34 mouse cellular contexts compared by ENCODE assay signal in the genomic region with DNA sequence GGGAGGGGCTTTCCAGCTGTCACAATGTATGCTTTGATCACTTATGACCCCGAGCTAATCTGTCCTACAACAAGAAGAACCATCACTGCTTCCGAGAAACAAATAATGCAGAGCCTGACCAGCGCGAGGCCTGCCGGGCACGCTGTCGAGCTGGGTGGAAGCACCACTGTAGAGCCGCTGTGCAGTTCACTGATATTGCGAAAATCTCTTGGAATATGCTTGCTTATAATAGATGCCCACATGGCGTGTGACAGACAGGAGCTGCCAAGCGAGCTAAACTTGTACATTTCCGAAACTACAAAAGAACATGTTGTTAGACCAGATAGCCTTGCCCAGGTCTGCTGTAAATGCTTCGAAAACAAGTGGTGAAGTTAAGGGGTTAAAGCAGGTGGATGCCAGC.
A peak's percentile ranks its signal among the peaks of the same experiment; 100 is the strongest.
DNase-seq lines count a peak whose midpoint lies in the region; ATAC-seq lines count a peak whose summit lies in the region.
"Had no signal": no experiment of that assay in that cellular context is flagged by ENCODE, and none has a peak within 500 bp of the region (broad histone marks: within the 10 kb centered on the region; RNA-seq: fewer than 3 reads in every experiment).

No protein-coding gene starts in this region.

- no peak overlapping the region for H3K4me2 ChIP-seq in embryonic facial prominence, embryonic 14.5 days (ENCODE audit: low read depth, low read length)
- H3K4me2 ChIP-seq in stomach, embryonic 15.5 days, result no peak overlapping the region
- H3K4me2 ChIP-seq: embryonic facial prominence, embryonic 15.5 days; forebrain, embryonic 12.5 days; heart, embryonic 15.5 days; hindbrain, embryonic 12.5 days; intestine, embryonic 15.5 days; limb, embryonic 13.5 days; liver, embryonic 11.5 days; lung, embryonic 15.5 days; midbrain, embryonic 12.5 days; neural tube, embryonic 13.5 days had no signal

- no peaks in the 10 kb centered on the region for H3K9me3 ChIP-seq in embryonic facial prominence, embryonic 14.5 days (ENCODE audit: control insufficient read depth, low read length)
- no peaks in the 10 kb centered on the region for H3K9me3 ChIP-seq in embryonic facial prominence, embryonic 10.5 days
- no peaks in the 10 kb centered on the region for H3K9me3 ChIP-seq in stomach, embryonic 15.5 days
- H3K9me3 ChIP-seq: embryonic facial prominence, embryonic 15.5 days; forebrain, embryonic 12.5 days; heart, embryonic 10.5 days; heart, embryonic 15.5 days; hindbrain, embryonic 12.5 days; intestine, embryonic 15.5 days; limb, embryonic 13.5 days; lung, embryonic 15.5 days; megakaryocyte, embryonic 14.5 days; midbrain, embryonic 12.5 days; neural tube, embryonic 13.5 days had no signal

- ATAC-seq in embryonic facial prominence, embryonic 14.5 days (ENCODE audit: low read depth), result no peak
- ATAC-seq in granulocyte monocyte progenitor cell, adult 5-6 weeks (replicated peaks; ENCODE audit: poor library complexity, severe bottlenecking), result 0 out of 2 replicates have a peak, but pooled peaks have one; percentile 18
- ATAC-seq in stomach, embryonic 15.5 days (ENCODE audit: insufficient read depth, low FRiP score, low read depth), result no peak
- ATAC-seq: activated CD4-positive, CD25-positive, alpha-beta regulatory T cell, adult 4 months; hindbrain, postnatal 0 days; intestine, embryonic 15.5 days had no signal

- no peak overlapping the region for H3K4me3 ChIP-seq in embryonic facial prominence, embryonic 14.5 days (ENCODE audit: low read depth, low read length)
- H3K4me3 ChIP-seq in embryonic facial prominence, embryonic 10.5 days, result no peak overlapping the region
- H3K4me3 ChIP-seq in stomach, embryonic 15.5 days (replicated peaks), result no peak overlapping the region
- H3K4me3 ChIP-seq: embryonic facial prominence, embryonic 15.5 days; forebrain, embryonic 12.5 days; heart, embryonic 10.5 days; heart, embryonic 15.5 days; hindbrain, embryonic 12.5 days; intestine, embryonic 15.5 days; limb, embryonic 13.5 days; lung, embryonic 15.5 days; megakaryocyte, embryonic 14.5 days; midbrain, embryonic 12.5 days; myocyte; neural tube, embryonic 13.5 days had no signal

- no peaks in the 10 kb centered on the region for H3K27me3 ChIP-seq in embryonic facial prominence, embryonic 14.5 days (replicated peaks; ENCODE audit: control insufficient read depth, insufficient read depth, low read length)
- H3K27me3 ChIP-seq in embryonic facial prominence, embryonic 10.5 days (replicated peaks; ENCODE audit: low read depth, poor library complexity, severe bottlenecking), result no peaks in the 10 kb centered on the region
- no peaks in the 10 kb centered on the region for H3K27me3 ChIP-seq in stomach, embryonic 15.5 days (replicated peaks)
- H3K27me3 ChIP-seq: CH12.LX; embryonic facial prominence, embryonic 15.5 days; forebrain, embryonic 12.5 days; heart, embryonic 15.5 days; hindbrain, embryonic 12.5 days; intestine, embryonic 15.5 days; limb, embryonic 13.5 days; lung, embryonic 15.5 days; megakaryocyte, embryonic 14.5 days; midbrain, embryonic 12.5 days; neural tube, embryonic 13.5 days had no signal

- H3K4me1 ChIP-seq in embryonic facial prominence, embryonic 14.5 days (ENCODE audit: control insufficient read depth, insufficient read depth, low read length), result 0 out of 2 replicates have a peak, but pooled peaks cover 6% of the 10 kb centered on the region
- H3K4me1 ChIP-seq in embryonic facial prominence, embryonic 10.5 days, result peaks cover 13% of the 10 kb centered on the region
- peaks cover 7% of the 10 kb centered on the region; the same call in 1 of the 2 replicates for H3K4me1 ChIP-seq in stomach, embryonic 15.5 days
- H3K4me1 ChIP-seq: forebrain, embryonic 12.5 days; hindbrain, embryonic 12.5 days; midbrain, embryonic 12.5 days; neural tube, embryonic 13.5 days had no signal

- WGBS in embryonic facial prominence, embryonic 14.5 days, result 80% methylated on average over 13 of the region's 13 CpGs
- 87% methylated on average over 13 of the region's 13 CpGs for WGBS in embryonic facial prominence, embryonic 10.5 days
- WGBS in stomach, embryonic 15.5 days, result 83% methylated on average over 13 of the region's 13 CpGs

- H3K9ac ChIP-seq in embryonic facial prominence, embryonic 14.5 days (ENCODE audit: low read depth, low read length), result no peak overlapping the region
- H3K9ac ChIP-seq in stomach, embryonic 15.5 days, result no peak overlapping the region
- H3K9ac ChIP-seq: embryonic facial prominence, embryonic 15.5 days; forebrain, embryonic 12.5 days; heart, embryonic 15.5 days; hindbrain, embryonic 12.5 days; intestine, embryonic 15.5 days; limb, embryonic 13.5 days; lung, embryonic 15.5 days; midbrain, embryonic 12.5 days; neural tube, embryonic 13.5 days had no signal

- no peak overlapping the region for H3K27ac ChIP-seq in embryonic facial prominence, embryonic 14.5 days (replicated peaks; ENCODE audit: low read depth, low read length)
- H3K27ac ChIP-seq in embryonic facial prominence, embryonic 10.5 days (replicated peaks), result no peak overlapping the region
- 0 out of 2 replicates have a peak overlapping the region, but pooled peaks have one; percentile 8 for H3K27ac ChIP-seq in stomach, embryonic 15.5 days
- H3K27ac ChIP-seq: forebrain, embryonic 12.5 days; heart, embryonic 10.5 days; heart, embryonic 15.5 days; hindbrain, embryonic 12.5 days; hindbrain, postnatal 0 days; intestine, embryonic 15.5 days; limb, embryonic 13.5 days; lung, embryonic 15.5 days; midbrain, embryonic 12.5 days; neural tube, embryonic 13.5 days had no signal

- DNase-seq in embryonic facial prominence, embryonic 14.5 days (ENCODE audit: low spot score), result peak; percentile 25
- DNase-seq in embryonic facial prominence, embryonic 10.5 days (ENCODE audit: low spot score), result no peak
- DNase-seq in layer of hippocampus, adult 18-20 months (ENCODE audit: low spot score in 2 of 2), result peak; percentile 18 to 73
- DNase-seq in layer of hippocampus, postnatal 25 days (ENCODE audit: extremely low spot score in 1 of 2, low spot score in 1 of 2), result no peak
- DNase-seq in cerebellum, adult 11-12 months, result no peak
- no peak for DNase-seq in neural tube, embryonic 10.5 days (ENCODE audit: extremely low spot score, low spot score)
- DNase-seq: adrenal gland, adult 8-10 months; cerebellum, adult 11 months; cerebellum, postnatal 10 days; heart, postnatal 36 days; kidney, adult 8-10 months; kidney, postnatal 14 days; lung, postnatal 36 days; right cerebral cortex, postnatal 4 days; thymus, adult 18-20 months; thymus, postnatal 25 days had no signal

- H3K36me3 ChIP-seq in embryonic facial prominence, embryonic 14.5 days (ENCODE audit: control insufficient read depth, insufficient read depth, low read length), result peaks cover 11% of the 10 kb centered on the region; the same call in 1 of the 2 replicates
- 0 out of 2 replicates have a peak, but pooled peaks cover 4% of the 10 kb centered on the region for H3K36me3 ChIP-seq in embryonic facial prominence, embryonic 10.5 days (replicated peaks)
- 0 out of 2 replicates have a peak, but pooled peaks cover 6% of the 10 kb centered on the region for H3K36me3 ChIP-seq in stomach, embryonic 15.5 days
- H3K36me3 ChIP-seq: intestine, embryonic 15.5 days; midbrain, embryonic 12.5 days; neural tube, embryonic 13.5 days had no signal

Comparison
In these comparisons a context has a peak if more than half of its experiments do, and no peak if none do; other contexts are left out.
1. DNase-seq: peak in embryonic facial prominence, embryonic 14.5 days (single experiment) and layer of hippocampus, adult 18-20 months (2 of 2); none in embryonic facial prominence, embryonic 10.5 days (single experiment), layer of hippocampus, postnatal 25 days (0 of 2), cerebellum, adult 11-12 months (single experiment) and neural tube, embryonic 10.5 days (single experiment).